Mouse (Mus musculus): ENCODE data around the gene Ankdd1a.

Gene Ankdd1a

GRCm38 (mm10) chr9:65502146-65502545 lies 17.8 kb downstream of the Ankdd1a start:
- no peak for DNase-seq (ENCODE audit: low spot score)

GRCm38 (mm10) chr9:65492851-65493250 lies 27.1 kb downstream of the Ankdd1a start:
- no peak for DNase-seq (ENCODE audit: low spot score)

GRCm38 (mm10) chr9:65492351-65492750 lies 27.6 kb downstream of the Ankdd1a start:
- DNase-seq (ENCODE audit: low spot score) = no peak

GRCm38 (mm10) chr9:65491476-65491875 lies 28.5 kb downstream of the Ankdd1a start:
- DNase-seq (ENCODE audit: low spot score) = no peak

- no peak for DNase-seq (ENCODE audit: low spot score)
Observed at GRCm38 (mm10) chr9:65480071-65480470, 39.9 kb downstream of the Ankdd1a start.

GRCm38 (mm10) chr9:65479158-65479557 lies 40.8 kb downstream of the Ankdd1a start:
- DNase-seq (ENCODE audit: low spot score) = no peak

GRCm38 (mm10) chr9:65472769-65473168 lies 47.2 kb downstream of the Ankdd1a start:
- DNase-seq (ENCODE audit: low spot score) = no peak

GRCm38 (mm10) chr9:65467686-65468085 lies 52.3 kb downstream of the Ankdd1a start:
- DNase-seq (ENCODE audit: low spot score) = no peak

GRCm38 (mm10) chr9:65465241-65465640 lies 54.8 kb downstream of the Ankdd1a start:
- no peak for DNase-seq (ENCODE audit: low spot score)

GRCm38 (mm10) chr9:65464161-65464560 lies 55.8 kb downstream of the Ankdd1a start:
- DNase-seq (ENCODE audit: low spot score) = no peak

GRCm38 (mm10) chr9:65462544-65462943 lies 57.4 kb downstream of the Ankdd1a start:
- no peak for DNase-seq (ENCODE audit: low spot score)

- DNase-seq (ENCODE audit: low spot score) = peak; percentile 99
Observed at GRCm38 (mm10) chr9:65460732-65461442, 59.1 kb downstream of the Ankdd1a start, which contains the start of gene Spg21. TSS of gene Spg21 (plus strand) at chr9:65460947.

- DNase-seq (ENCODE audit: low spot score) = no peak
Observed at GRCm38 (mm10) chr9:65460198-65460597, 59.8 kb downstream of the Ankdd1a start.

GRCm38 (mm10) chr9:65458975-65459374 lies 61.0 kb downstream of the Ankdd1a start:
- DNase-seq (ENCODE audit: low spot score) = no peak

GRCm38 (mm10) chr9:65447951-65448350 lies 72.0 kb downstream of the Ankdd1a start:
- DNase-seq (ENCODE audit: low spot score) = no peak

GRCm38 (mm10) chr9:65444692-65445091 lies 75.3 kb downstream of the Ankdd1a start:
- DNase-seq (ENCODE audit: low spot score) = no peak

Measured in testis, postnatal 10 days (tissue).